Mouse (Mus musculus): ENCODE measurements around the gene Fam199x. TPM values are rescaled to one million over a fixed set of nuclear protein-coding genes. Genes with fewer than 3 reads are reported as not detected.

The Fam199x gene
- total RNA-seq (2017): 11.5 to 12.2 TPM (median 11.8 TPM) in 3 replicates

- peak; percentile 93 for ATAC-seq (replicated peaks; ENCODE audit: insufficient number of reproducible peaks, low FRiP score, low TSS enrichment, poor library complexity, severe bottlenecking)
Observed at GRCm38 (mm10) chrX:137049425-137050225, at the start of gene Fam199x. Gene Fam199x, plus strand, starts transcription at chrX:137049594.

DNA sequence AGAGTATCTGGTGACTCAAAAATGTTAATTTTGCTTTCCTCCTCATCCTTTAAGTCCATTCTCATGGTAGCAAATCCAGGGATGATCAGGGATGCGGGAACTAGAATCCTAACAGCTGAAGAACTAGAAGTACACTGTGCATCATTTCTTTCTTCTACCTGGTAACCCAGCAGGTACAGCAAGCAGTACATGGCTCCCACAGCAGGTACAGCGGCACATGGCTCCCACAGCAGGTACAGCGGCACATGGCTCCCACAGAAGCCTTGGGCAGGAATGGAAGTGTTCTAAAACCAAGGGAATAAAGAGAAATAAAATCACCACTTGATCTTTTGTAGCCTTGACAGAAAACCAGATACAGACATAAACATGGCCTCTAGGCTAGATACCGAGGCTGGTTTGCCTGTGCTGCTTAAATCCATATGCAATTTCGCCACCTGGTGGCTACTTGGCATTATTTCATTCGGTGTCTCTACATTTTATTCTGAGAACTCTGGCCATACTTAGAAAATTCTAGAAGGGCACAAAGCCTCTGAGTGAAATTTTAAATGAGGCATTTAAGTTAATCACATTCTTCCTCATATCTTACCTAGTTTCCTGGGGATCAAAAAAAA is 34.2 kb upstream of the Fam199x start:
- no peak; the same call in 1 of the 2 replicates for ATAC-seq (replicated peaks; ENCODE audit: insufficient number of reproducible peaks, low FRiP score, low TSS enrichment, poor library complexity, severe bottlenecking)

GRCm38 (mm10) chrX:137017668-137018067 is 31.7 kb upstream of the Fam199x start:
- ATAC-seq (replicated peaks; ENCODE audit: insufficient number of reproducible peaks, low FRiP score, low TSS enrichment, poor library complexity, severe bottlenecking): no peak

GRCm38 (mm10) chrX:137019310-137019709 is 30.1 kb upstream of the Fam199x start:
- ATAC-seq (replicated peaks; ENCODE audit: insufficient number of reproducible peaks, low FRiP score, low TSS enrichment, poor library complexity, severe bottlenecking): no peak

- no peak for ATAC-seq (replicated peaks; ENCODE audit: insufficient number of reproducible peaks, low FRiP score, low TSS enrichment, poor library complexity, severe bottlenecking)
Observed at GRCm38 (mm10) chrX:137030916-137031315, 18.5 kb upstream of the Fam199x start.

- ATAC-seq (replicated peaks; ENCODE audit: insufficient number of reproducible peaks, low FRiP score, low TSS enrichment, poor library complexity, severe bottlenecking): no peak
Observed at GRCm38 (mm10) chrX:137031726-137032125, 17.7 kb upstream of the Fam199x start.

DNA sequence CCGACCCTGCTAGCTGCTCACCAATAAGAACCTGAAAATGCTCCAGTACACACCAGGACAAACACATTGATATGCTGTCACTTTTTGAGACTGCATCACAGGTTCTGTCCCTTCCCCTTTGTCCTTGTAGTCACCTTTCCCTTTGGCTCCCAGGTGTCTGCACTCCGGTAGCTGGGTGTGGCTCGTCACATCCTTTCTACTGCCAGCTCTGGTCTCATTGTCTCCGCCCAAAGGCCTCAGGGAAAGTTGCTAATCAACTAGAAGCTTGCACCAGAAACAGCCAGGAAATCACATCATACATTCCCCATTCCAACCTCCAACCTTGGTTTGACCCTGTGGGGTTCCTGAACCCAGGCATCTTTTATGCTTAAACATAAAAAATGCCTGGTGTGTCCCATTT is 15.1 kb upstream of the Fam199x start:
- ATAC-seq (replicated peaks; ENCODE audit: insufficient number of reproducible peaks, low FRiP score, low TSS enrichment, poor library complexity, severe bottlenecking): no peak

DNA sequence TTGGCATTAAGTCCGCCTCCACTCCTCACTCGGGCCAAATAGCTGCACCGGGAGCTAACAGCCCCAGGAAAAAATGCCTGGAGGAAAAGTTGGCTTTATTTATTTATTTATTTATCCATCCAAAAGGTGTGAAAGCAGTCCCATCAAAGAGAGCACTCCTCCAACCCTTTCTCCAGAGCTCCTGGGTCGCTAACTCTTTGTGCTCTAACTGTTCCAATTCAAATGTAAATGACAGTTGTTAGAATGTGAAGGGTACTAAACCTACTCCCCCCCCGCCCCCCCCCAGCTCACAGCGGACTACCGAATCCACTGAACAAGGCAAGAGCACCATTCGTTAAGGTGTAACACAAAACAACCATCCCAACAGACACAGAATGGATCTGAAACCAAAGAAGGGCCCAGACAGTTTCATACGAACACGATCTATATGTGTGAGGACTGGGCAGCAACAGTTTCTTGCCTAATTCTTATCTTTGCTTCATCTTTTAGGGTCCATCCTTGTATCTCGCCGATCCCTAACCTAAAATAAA is 11.9 kb upstream of the Fam199x start:
- no peak for ATAC-seq (replicated peaks; ENCODE audit: insufficient number of reproducible peaks, low FRiP score, low TSS enrichment, poor library complexity, severe bottlenecking)

- ATAC-seq (replicated peaks; ENCODE audit: insufficient number of reproducible peaks, low FRiP score, low TSS enrichment, poor library complexity, severe bottlenecking): peak; percentile 87
Observed at GRCm38 (mm10) chrX:137038000-137038483, 11.4 kb upstream of the Fam199x start, which contains the start of gene Slc25a53. Gene Slc25a53, minus strand, starts transcription at chrX:137038302.

DNA sequence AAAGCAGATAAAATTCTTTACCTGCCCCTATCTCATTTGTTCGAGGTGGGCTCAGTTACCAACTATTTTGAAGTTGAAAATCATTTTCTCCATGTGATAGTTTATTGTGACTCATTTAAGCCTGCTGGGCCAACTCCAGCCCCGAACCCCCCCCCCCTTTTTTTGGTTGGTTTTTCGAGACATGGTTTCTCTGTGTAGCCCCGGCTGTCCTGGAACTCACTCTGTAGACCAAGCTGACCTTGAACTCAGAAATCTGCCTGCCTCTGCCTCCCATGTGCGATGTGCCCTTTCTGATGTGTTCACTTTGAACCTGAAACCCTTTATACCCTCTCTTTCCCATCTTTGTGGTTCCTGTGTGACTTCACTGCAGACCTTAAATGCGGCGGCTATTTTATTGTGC is 10.9 kb upstream of the Fam199x start:
- ATAC-seq (replicated peaks; ENCODE audit: insufficient number of reproducible peaks, low FRiP score, low TSS enrichment, poor library complexity, severe bottlenecking): no peak

DNA sequence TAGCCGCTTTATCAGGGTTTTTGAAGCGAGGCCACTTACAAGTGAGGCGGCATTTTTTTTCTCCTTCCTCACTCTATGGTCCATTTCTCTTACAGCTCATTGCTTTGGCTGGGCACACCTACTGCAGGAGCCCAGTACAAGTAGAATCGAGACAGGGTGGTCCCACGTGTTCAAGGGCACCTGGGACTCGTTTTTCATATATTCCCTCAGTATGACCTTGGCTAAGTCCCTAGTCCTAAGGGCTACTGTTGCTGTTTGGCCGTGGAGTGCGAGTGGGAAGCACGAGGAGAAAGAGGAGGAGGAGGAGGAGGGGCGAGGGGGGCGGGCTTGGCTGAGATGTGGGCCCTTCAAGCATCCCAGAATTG is 352 bp upstream of the Fam199x start:
- no peak for ATAC-seq (replicated peaks; ENCODE audit: insufficient number of reproducible peaks, low FRiP score, low TSS enrichment, poor library complexity, severe bottlenecking)

DNA sequence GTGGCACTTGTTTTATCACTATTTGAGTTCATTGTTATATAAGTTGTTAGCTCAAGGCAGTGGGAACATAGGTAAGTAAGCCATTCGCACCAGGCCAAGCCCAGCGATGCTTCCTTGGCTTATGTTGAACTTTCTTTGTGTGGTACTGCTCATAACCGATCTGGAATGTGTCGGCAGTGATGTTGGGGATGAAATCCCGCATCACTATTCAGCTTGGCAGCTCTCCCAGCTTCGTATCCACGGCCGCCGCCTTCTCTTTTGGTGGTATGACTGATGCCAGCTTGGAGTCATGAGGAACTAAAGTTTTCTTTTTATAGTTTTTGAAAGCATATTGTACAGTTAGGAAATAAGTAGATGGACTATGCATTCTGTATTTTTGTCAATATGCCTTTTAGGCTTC is 13.8 kb downstream of the Fam199x start:
- ATAC-seq (replicated peaks; ENCODE audit: insufficient number of reproducible peaks, low FRiP score, low TSS enrichment, poor library complexity, severe bottlenecking): no peak

GRCm38 (mm10) chrX:137104531-137104930 is 55.1 kb downstream of the Fam199x start:
- no peak for ATAC-seq (replicated peaks; ENCODE audit: insufficient number of reproducible peaks, low FRiP score, low TSS enrichment, poor library complexity, severe bottlenecking)

GRCm38 (mm10) chrX:137106498-137106897 is 57.1 kb downstream of the Fam199x start:
- ATAC-seq (replicated peaks; ENCODE audit: insufficient number of reproducible peaks, low FRiP score, low TSS enrichment, poor library complexity, severe bottlenecking): no peak

DNA sequence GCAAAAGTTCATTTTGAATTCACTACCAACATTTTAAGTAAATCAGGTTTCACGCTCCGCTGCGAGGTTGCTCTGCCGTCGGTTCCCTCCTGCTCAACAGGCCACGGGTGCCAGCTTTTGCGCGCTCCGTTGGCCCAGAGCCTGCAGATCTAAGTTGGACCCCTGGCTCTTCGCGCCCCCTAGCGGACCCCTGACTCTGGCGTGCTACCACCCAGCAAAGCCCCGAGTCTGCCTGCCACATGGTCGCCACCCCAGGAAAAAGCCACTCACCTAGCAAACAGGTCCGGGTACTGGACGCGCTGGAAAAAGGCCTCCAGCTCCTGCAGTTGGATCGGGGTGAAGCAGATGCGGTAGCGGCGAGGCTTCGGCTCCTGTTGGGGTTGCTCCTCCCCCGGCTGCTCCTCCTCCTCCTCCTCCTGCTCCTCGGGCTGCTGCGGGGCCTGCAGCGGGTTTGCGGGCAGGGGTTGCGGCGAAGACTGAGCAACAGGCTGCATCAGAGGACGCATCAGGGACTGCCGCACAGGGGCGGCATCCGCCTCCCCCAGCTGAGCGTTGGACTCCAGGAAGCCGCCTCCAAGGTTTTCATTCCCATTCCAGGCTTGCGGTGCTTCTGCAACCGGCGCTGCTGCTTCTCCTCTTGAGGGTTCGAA is 68.8 kb downstream of the Fam199x start:
- no peak for ATAC-seq (replicated peaks; ENCODE audit: insufficient number of reproducible peaks, low FRiP score, low TSS enrichment, poor library complexity, severe bottlenecking)

DNA sequence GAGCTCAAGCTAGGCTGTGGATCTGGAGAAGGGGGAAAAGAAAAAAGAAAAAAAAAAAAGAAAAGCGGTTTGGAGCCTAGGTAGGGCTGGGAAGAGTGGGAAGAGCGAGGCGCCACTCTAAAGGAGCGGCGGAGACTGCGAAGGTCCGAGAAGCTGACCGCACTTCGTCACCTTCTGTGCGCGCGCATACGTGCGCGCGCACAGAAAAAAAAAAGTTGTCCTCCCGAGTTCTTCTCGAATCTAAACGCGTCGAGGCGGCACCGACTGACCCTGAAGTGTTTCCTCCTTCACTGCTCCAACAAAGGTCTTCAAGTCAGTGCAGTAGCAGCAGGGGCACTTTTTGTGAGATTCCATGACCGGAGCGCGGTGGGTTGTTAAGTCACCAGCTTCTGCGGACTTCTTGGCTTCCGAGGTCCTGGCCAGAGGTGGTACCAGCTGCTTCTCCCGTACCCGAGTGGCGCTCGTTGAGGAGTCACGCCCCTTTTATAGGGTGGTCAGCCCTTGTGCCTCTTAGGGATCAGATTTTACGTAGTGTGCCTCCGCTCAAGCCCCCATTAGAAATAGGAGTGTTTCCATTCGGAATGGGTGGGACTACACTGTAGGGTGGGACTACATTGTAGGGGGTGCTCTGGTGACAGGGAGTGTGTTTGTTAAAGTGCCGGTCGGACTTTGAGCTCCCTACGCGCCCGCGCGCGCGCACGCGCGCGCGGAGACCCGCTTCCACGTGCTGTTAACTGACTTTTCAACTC is 70.5 kb downstream of the Fam199x start:
- no peak for ATAC-seq (replicated peaks; ENCODE audit: insufficient number of reproducible peaks, low FRiP score, low TSS enrichment, poor library complexity, severe bottlenecking)

- ATAC-seq (replicated peaks; ENCODE audit: insufficient number of reproducible peaks, low FRiP score, low TSS enrichment, poor library complexity, severe bottlenecking): no peak
Observed at GRCm38 (mm10) chrX:137121718-137122117, 72.3 kb downstream of the Fam199x start, which contains the start of gene Esx1. Gene Esx1, minus strand, starts transcription at chrX:137122083.

GRCm38 (mm10) chrX:137127542-137127941 is 78.1 kb downstream of the Fam199x start:
- no peak for ATAC-seq (replicated peaks; ENCODE audit: insufficient number of reproducible peaks, low FRiP score, low TSS enrichment, poor library complexity, severe bottlenecking)
